Mouse (Mus musculus): Measurements from ENCODE around the gene Pkn1. TPM values are rescaled to one million over a fixed set of nuclear protein-coding genes. Genes with fewer than 3 reads are reported as not detected.

Gene Pkn1
- total RNA-seq, 1 experiment = 24.7 TPM

- no peak for DNase-seq (ENCODE audit: low read depth, low spot score)
- H3K36me3 ChIP-seq (ENCODE audit: control insufficient read depth, insufficient read depth, low read length, poor library complexity, severe bottlenecking) = peaks cover 8% of the 10 kb centered on the region; the same call in 1 of the 2 replicates
- in situ Hi-C loops (cut with MboI; ENCODE audit: low sequenced_read_pairs in 2 of 2, unreplicated experiment in 2 of 2) = no loop called here
- H3K27ac ChIP-seq (ENCODE audit: insufficient read depth, low read depth, low read length, poor library complexity, severe bottlenecking) = no peak overlapping the region
- H3K9ac ChIP-seq (ENCODE audit: insufficient read depth, low read depth, low read length, poor library complexity, severe bottlenecking) = no peak overlapping the region; the same call in 1 of the 2 replicates
- no peaks in the 10 kb centered on the region for H3K9me3 ChIP-seq (ENCODE audit: control insufficient read depth, insufficient read depth, low read depth, low read length)
- H3K4me1 ChIP-seq (ENCODE audit: control insufficient read depth in 2 of 2, insufficient read depth in 2 of 2, low read length in 2 of 2, poor library complexity in 1 of 2) = peaks cover 0 to 28% of the 10 kb centered on the region in 2 experiments; a peak in 2 of 4 replicates
- H3K4me3 ChIP-seq (ENCODE audit: insufficient read depth in 1 of 2, low read depth in 1 of 2, low read length in 2 of 2, poor library complexity in 1 of 2, severe bottlenecking in 1 of 2) = peak overlapping the region in 1 of 2 experiments; percentile 11; a peak in 1 of 4 replicates
- TF ChIP-seq ZNF384 (IDR thresholded peaks at IDR 0.05; ENCODE audit: low read depth, low read length) = no peak
- no peak for TF ChIP-seq MAFK (IDR thresholded peaks at IDR 0.05; ENCODE audit: insufficient read depth, low read depth, low read length)
- TF ChIP-seq HCFC1 (IDR thresholded peaks at IDR 0.05; ENCODE audit: borderline replicate concordance, insufficient read depth, low read length) = no peak
- TF ChIP-seq CHD2 (IDR thresholded peaks at IDR 0.05; ENCODE audit: low read depth, low read length) = no peak
- no peak for TF ChIP-seq ZC3H11A (IDR thresholded peaks at IDR 0.05; ENCODE audit: borderline replicate concordance, low read depth, low read length)
These were observed 38.4 kb downstream of the Pkn1 start for GRCm38 (mm10) chr8:83660545-83660944.

GRCm38 (mm10) chr8:83656484-83657246, 42.3 kb downstream of the Pkn1 start:
- H3K9ac ChIP-seq (ENCODE audit: insufficient read depth, low read depth, low read length, poor library complexity, severe bottlenecking) = no peak overlapping the region
- no peak overlapping the region for H3K4me3 ChIP-seq (ENCODE audit: insufficient read depth in 1 of 2, low read depth in 1 of 2, low read length in 2 of 2, poor library complexity in 1 of 2, severe bottlenecking in 1 of 2)
- H3K27ac ChIP-seq (ENCODE audit: insufficient read depth, low read depth, low read length, poor library complexity, severe bottlenecking) = peak overlapping the region; percentile 45; the same call in 1 of the 2 replicates
- no peak for DNase-seq (ENCODE audit: low read depth, low spot score)
- in situ Hi-C loops (cut with MboI; ENCODE audit: low sequenced_read_pairs in 2 of 2, unreplicated experiment in 2 of 2) = no loop called here
- TF ChIP-seq ZNF384 (IDR thresholded peaks at IDR 0.05; ENCODE audit: low read depth, low read length) = no peak
- peaks cover 2% of the 10 kb centered on the region; the same call in 1 of the 2 replicates for H3K36me3 ChIP-seq (ENCODE audit: control insufficient read depth, insufficient read depth, low read length, poor library complexity, severe bottlenecking)
- H3K4me1 ChIP-seq (ENCODE audit: control insufficient read depth in 2 of 2, insufficient read depth in 2 of 2, low read length in 2 of 2, poor library complexity in 1 of 2) = peaks cover 3 to 23% of the 10 kb centered on the region in 2 experiments; a peak in 3 of 4 replicates
- no peaks in the 10 kb centered on the region for H3K9me3 ChIP-seq (ENCODE audit: control insufficient read depth, insufficient read depth, low read depth, low read length)

DNA sequence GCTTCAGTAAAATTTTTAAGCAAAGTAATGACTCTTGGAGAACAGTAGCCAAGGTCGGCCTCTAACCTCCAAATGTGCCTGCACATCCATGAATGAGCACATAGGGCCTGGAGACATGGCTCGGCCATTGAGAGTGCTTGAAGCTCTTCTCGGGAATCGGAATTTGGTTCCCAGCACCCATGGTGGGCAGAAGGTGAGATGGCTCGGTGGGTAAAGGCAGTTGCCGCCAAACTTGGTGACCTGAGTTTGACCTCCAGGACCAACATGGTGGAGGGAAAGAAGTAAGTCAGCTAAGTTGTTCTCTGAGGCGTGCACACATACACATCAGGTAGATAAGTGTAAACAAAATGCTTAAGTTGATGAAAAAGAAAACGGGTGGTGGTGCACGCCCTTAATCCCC, 42.9 kb downstream of the Pkn1 start:
- no peak for TF ChIP-seq CHD2 (IDR thresholded peaks at IDR 0.05; ENCODE audit: low read depth, low read length)
- no peak for TF ChIP-seq HCFC1 (IDR thresholded peaks at IDR 0.05; ENCODE audit: borderline replicate concordance, insufficient read depth, low read length)
- no peak for TF ChIP-seq MAFK (IDR thresholded peaks at IDR 0.05; ENCODE audit: insufficient read depth, low read depth, low read length)
- TF ChIP-seq ZNF384 (IDR thresholded peaks at IDR 0.05; ENCODE audit: low read depth, low read length) = no peak
- TF ChIP-seq ZC3H11A (IDR thresholded peaks at IDR 0.05; ENCODE audit: borderline replicate concordance, low read depth, low read length) = no peak
- no peak for DNase-seq (ENCODE audit: low read depth, low spot score)
- Histone ChIP-seq H3K4me1 (ENCODE audit: control insufficient read depth in 2 of 2, insufficient read depth in 2 of 2, low read length in 2 of 2, poor library complexity in 1 of 2) (peaks cover 4 to 17% of the 10 kb centered on the region in 2 experiments; a peak in 3 of 4 replicates), H3K9me3 (ENCODE audit: control insufficient read depth, insufficient read depth, low read depth, low read length) (no peaks in the 10 kb centered on the region), H3K9ac (ENCODE audit: insufficient read depth, low read depth, low read length, poor library complexity, severe bottlenecking) (no peak overlapping the region), H3K27ac (ENCODE audit: insufficient read depth, low read depth, low read length, poor library complexity, severe bottlenecking) (no peak overlapping the region; the same call in 1 of the 2 replicates), H3K4me3 (ENCODE audit: insufficient read depth in 1 of 2, low read depth in 1 of 2, low read length in 2 of 2, poor library complexity in 1 of 2, severe bottlenecking in 1 of 2) (no peak overlapping the region), H3K36me3 (ENCODE audit: control insufficient read depth, insufficient read depth, low read length, poor library complexity, severe bottlenecking) (peaks cover 2% of the 10 kb centered on the region; the same call in 1 of the 2 replicates)
- in situ Hi-C loops (cut with MboI; ENCODE audit: low sequenced_read_pairs in 2 of 2, unreplicated experiment in 2 of 2) = no loop called here

DNA sequence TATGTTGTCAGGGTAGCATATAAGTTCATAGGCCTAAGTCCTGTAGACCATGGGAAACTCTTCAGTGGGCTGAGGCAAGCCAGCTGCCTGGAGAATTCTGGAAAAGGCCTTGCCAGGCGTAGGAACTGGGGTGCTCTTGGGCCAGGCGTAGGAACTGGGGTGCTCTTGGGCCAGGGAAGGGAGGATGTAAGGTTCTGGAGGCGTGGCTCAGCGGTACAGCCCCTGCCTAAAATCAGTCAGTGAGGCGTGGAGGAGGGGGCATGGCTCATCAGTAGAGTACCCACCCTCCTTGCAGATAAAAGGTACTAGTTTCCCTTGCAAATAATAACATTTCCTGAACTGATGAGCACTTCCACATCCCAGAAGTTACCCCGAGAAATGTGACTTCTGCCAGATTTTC, 44.3 kb downstream of the Pkn1 start:
- in situ Hi-C loops (cut with MboI; ENCODE audit: low sequenced_read_pairs in 2 of 2, unreplicated experiment in 2 of 2) = no loop called here
- no peak overlapping the region for H3K4me3 ChIP-seq (ENCODE audit: insufficient read depth in 1 of 2, low read depth in 1 of 2, low read length in 2 of 2, poor library complexity in 1 of 2, severe bottlenecking in 1 of 2)

More for the DNA sequence above, 44.3 kb downstream of the Pkn1 start:
- Histone ChIP-seq H3K36me3 (ENCODE audit: control insufficient read depth, insufficient read depth, low read length, poor library complexity, severe bottlenecking) (peaks cover 2% of the 10 kb centered on the region; the same call in 1 of the 2 replicates), H3K9me3 (ENCODE audit: control insufficient read depth, insufficient read depth, low read depth, low read length) (no peaks in the 10 kb centered on the region), H3K27ac (ENCODE audit: insufficient read depth, low read depth, low read length, poor library complexity, severe bottlenecking) (no peak overlapping the region), H3K4me1 (ENCODE audit: control insufficient read depth in 2 of 2, insufficient read depth in 2 of 2, low read length in 2 of 2, poor library complexity in 1 of 2) (peaks cover 4 to 10% of the 10 kb centered on the region in 2 experiments; a peak in 3 of 4 replicates), H3K9ac (ENCODE audit: insufficient read depth, low read depth, low read length, poor library complexity, severe bottlenecking) (no peak overlapping the region)
- TF ChIP-seq ZNF384 (IDR thresholded peaks at IDR 0.05; ENCODE audit: low read depth, low read length) (no peak), ZC3H11A (IDR thresholded peaks at IDR 0.05; ENCODE audit: borderline replicate concordance, low read depth, low read length) (no peak), MAFK (IDR thresholded peaks at IDR 0.05; ENCODE audit: insufficient read depth, low read depth, low read length) (no peak), CHD2 (IDR thresholded peaks at IDR 0.05; ENCODE audit: low read depth, low read length) (no peak), HCFC1 (IDR thresholded peaks at IDR 0.05; ENCODE audit: borderline replicate concordance, insufficient read depth, low read length) (no peak)
- no peak for DNase-seq (ENCODE audit: low read depth, low spot score)

Data from ES-E14 (cell line).